Mouse (Mus musculus) limb, embryonic 12.5 days (tissue): ENCODE measurements around the gene Tacc3. TPM values are rescaled to one million over a fixed set of nuclear protein-coding genes. Genes with fewer than 3 reads are reported as not detected.
A peak's percentile ranks its signal among the peaks of the same experiment; 100 is the strongest.

ENCODE experiments used
- ATAC-seq: fragments of 200-750 bp; cut with Nextera tagmentation; 2 replicates; pipeline ENCODE4 v1.8.0; 2017; ENCODE audit warnings: low read depth, moderate TSS enrichment; ENCODE audit not compliant: insufficient number of reproducible peaks, insufficient read depth, low FRiP score, low TSS enrichment
- H3K27ac ChIP-seq: fragments of 300-500 bp; sonication (generic); 2 replicates; pipeline ENCODE4 v1.5.1; 2016; ENCODE audit warnings: mild to moderate bottlenecking, moderate library complexity
- H3K27me3 ChIP-seq: fragments of 300-500 bp; sonication (generic); 2 replicates; pipeline ENCODE4 v1.6.1; 2016; ENCODE audit warnings: mild to moderate bottlenecking, moderate library complexity
- H3K36me3 ChIP-seq: fragments of 300-500 bp; sonication (generic); 2 replicates; pipeline ENCODE4 v1.6.1; 2016; ENCODE audit warnings: mild to moderate bottlenecking, moderate library complexity
- H3K4me1 ChIP-seq: fragments of 300-500 bp; sonication (generic); replicated peaks from 2 replicates; pipeline ENCODE4 v1.6.1; 2016
- H3K4me2 ChIP-seq: fragments of 300-500 bp; sonication (generic); 2 replicates; pipeline ENCODE4 v1.6.1; 2016; ENCODE audit warnings: mild to moderate bottlenecking, moderate library complexity
- H3K4me3 ChIP-seq: fragments of 300-500 bp; sonication (generic); replicated peaks from 2 replicates; pipeline ENCODE4 v1.5.1; 2016; ENCODE audit warnings: mild to moderate bottlenecking
- H3K9ac ChIP-seq: fragments of 300-500 bp; sonication (generic); replicated peaks from 2 replicates; pipeline ENCODE4 v1.6.1; 2016; ENCODE audit warnings: mild to moderate bottlenecking, moderate library complexity
- H3K9me3 ChIP-seq: fragments of 300-500 bp; sonication (generic); 2 replicates; pipeline ENCODE4 v1.6.1; 2016; ENCODE audit warnings: mild to moderate bottlenecking, moderate library complexity
- WGBS: fragments of 180-500 bp; shearing (Covaris S2); methylation state at CpG from one replicate; pipeline ENCODE4 v1.1.7; 2016; 5-methylcytosine and 5-hydroxymethylcytosine counted together
- polyA plus RNA-seq: library from polyadenylated mRNA; unstranded; fragments of >200 nt; fragmentation: Nextera tagmentation; extraction: Ambion mirVana; gene quantifications from 2 replicates; pipeline ENCODE4 v1.2.1, GENCODE M21; 2016

Gene Tacc3
- polyA plus RNA-seq, 1 experiment from 2014 or later = 275 TPM

- no peak for ATAC-seq
- Histone ChIP-seq H3K9ac (no peak overlapping the region), H3K27ac (no peak overlapping the region), H3K4me1 (peaks cover 19% of the 10 kb centered on the region), H3K9me3 (no peaks in the 10 kb centered on the region), H3K4me3 (no peak overlapping the region), H3K4me2 (no peak overlapping the region), H3K36me3 (peaks cover 32% of the 10 kb centered on the region), H3K27me3 (no peaks in the 10 kb centered on the region)
- WGBS = 74% methylated on average over 1 of the region's 1 CpGs
These were observed 25.4 kb upstream of the Tacc3 start for GRCm38 (mm10) chr5:33632526-33632925.

- H3K4me3 ChIP-seq = no peak overlapping the region
- no peaks in the 10 kb centered on the region for H3K9me3 ChIP-seq
- H3K27me3 ChIP-seq = no peaks in the 10 kb centered on the region
- no peak overlapping the region for H3K4me2 ChIP-seq
- 90% methylated on average over 3 of the region's 3 CpGs for WGBS
- H3K9ac ChIP-seq = no peak overlapping the region
- peaks cover 7% of the 10 kb centered on the region for H3K4me1 ChIP-seq
- no peak overlapping the region for H3K27ac ChIP-seq
- ATAC-seq = no peak
- peaks cover 52% of the 10 kb centered on the region for H3K36me3 ChIP-seq
These were observed 22.6 kb upstream of the Tacc3 start for GRCm38 (mm10) chr5:33635361-33635760.

GRCm38 (mm10) chr5:33637606-33638350, 20.1 kb upstream of the Tacc3 start:
- H3K4me3 ChIP-seq = no peak overlapping the region
- H3K9me3 ChIP-seq = no peaks in the 10 kb centered on the region
- H3K9ac ChIP-seq = no peak overlapping the region
- no peak overlapping the region for H3K4me2 ChIP-seq
- H3K27ac ChIP-seq = no peak overlapping the region
- no peak for ATAC-seq
- H3K27me3 ChIP-seq = no peaks in the 10 kb centered on the region
- H3K4me1 ChIP-seq = no peaks in the 10 kb centered on the region
- H3K36me3 ChIP-seq = peaks cover 76% of the 10 kb centered on the region
- 79% methylated on average over 3 of the region's 3 CpGs for WGBS

DNA sequence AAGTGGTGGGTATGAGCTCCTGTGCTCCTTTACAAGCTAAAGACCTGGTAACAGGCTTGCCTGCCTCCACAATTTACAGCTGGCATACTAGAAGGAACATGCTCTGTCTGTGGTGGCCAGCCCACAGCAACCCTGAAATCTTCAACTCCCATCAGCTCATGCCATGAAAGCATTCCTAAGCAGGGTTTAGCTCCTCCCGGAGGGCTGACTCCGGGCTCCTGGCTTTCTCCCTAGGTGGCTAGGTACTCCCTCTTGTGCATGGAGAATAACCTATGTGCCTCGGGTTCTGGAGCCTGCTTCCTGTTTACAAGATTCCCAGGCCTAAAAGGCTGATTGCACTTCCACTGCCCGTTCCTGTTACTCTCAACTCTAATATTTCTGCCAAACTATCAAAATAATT, 19.1 kb upstream of the Tacc3 start:
- Histone ChIP-seq H3K27me3 (no peaks in the 10 kb centered on the region), H3K9ac (no peak overlapping the region), H3K27ac (no peak overlapping the region), H3K4me3 (no peak overlapping the region), H3K36me3 (peaks cover 83% of the 10 kb centered on the region), H3K4me2 (no peak overlapping the region), H3K9me3 (no peaks in the 10 kb centered on the region), H3K4me1 (no peaks in the 10 kb centered on the region)
- WGBS = 59% methylated on average over 4 of the region's 4 CpGs
- no peak for ATAC-seq

DNA sequence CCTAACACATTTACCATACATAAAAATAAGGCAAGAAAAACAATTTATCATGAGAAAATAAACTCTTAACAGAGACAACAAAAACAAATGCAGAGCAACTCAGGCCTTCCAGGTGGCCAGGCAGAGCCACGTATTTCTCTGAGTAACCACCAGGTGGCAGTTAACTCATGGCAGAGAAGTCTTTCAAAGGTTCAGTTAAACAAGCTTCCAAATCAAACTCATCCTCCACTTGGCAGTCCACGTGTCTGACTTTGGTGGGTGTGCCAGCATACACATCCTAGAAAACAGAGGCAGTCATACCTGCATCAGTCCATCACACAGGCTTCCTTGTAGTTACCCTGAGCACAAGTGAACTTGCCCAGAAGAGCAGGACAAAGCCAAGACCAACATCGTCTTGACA, 17.3 kb upstream of the Tacc3 start:
- Histone ChIP-seq H3K27me3 (no peaks in the 10 kb centered on the region), H3K9me3 (no peaks in the 10 kb centered on the region), H3K4me3 (no peak overlapping the region), H3K4me1 (no peaks in the 10 kb centered on the region), H3K36me3 (peaks cover 88% of the 10 kb centered on the region), H3K27ac (no peak overlapping the region), H3K4me2 (no peak overlapping the region), H3K9ac (no peak overlapping the region)
- WGBS = 50% methylated on average over 3 of the region's 3 CpGs
- no peak for ATAC-seq

DNA sequence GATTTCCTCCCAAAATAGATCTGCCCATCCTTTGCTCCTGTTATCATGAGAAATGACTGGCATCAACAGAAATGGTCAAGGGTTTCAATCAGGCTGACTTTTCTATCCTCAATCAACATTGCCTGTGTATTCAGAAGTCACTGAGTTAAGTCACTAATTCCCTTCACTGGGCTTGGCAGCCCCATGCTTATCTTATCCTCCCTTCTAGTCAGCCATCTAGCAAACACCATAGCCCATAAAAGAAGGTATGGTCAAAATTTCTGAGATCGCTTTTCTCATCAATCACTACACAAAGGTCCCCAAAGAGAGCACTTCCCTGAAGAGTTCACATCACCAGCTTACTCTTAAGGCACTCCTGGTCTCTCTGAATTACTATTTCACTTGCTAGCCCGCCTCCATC, 6.9 kb upstream of the Tacc3 start:
- Histone ChIP-seq H3K27ac (peak overlapping the region; percentile 95; the same call in 1 of the 2 replicates), H3K9me3 (no peaks in the 10 kb centered on the region), H3K9ac (peak overlapping the region; percentile 87), H3K27me3 (no peaks in the 10 kb centered on the region), H3K36me3 (peaks cover 65% of the 10 kb centered on the region), H3K4me2 (peak overlapping the region; percentile 83), H3K4me1 (peaks cover 25% of the 10 kb centered on the region), H3K4me3 (peak overlapping the region; percentile 79)
- no peak for ATAC-seq
- 18% methylated on average over 2 of the region's 2 CpGs for WGBS

DNA sequence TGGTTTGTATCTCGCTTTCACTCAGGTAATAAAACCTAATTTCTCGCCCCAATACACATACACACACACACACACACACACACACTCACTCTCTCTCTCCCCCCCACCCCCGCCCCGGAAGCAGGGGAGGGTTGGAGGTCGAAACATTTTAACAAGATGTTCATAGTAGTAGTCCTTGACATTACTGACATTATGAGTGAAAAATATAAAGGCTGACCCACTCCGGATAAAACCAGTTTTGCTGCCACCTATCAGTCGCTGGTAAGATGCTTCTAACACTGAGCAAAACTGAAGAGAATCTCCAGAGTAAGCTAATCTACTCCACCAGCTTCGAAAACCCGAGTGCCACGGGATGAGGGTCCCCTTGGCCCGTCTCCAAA, 6.4 kb upstream of the Tacc3 start:
- peak overlapping the region; percentile 87 for H3K9ac ChIP-seq
- H3K27ac ChIP-seq = peak overlapping the region; percentile 95
- H3K4me1 ChIP-seq = peaks cover 31% of the 10 kb centered on the region
- WGBS = 1% methylated on average over 11 of the region's 11 CpGs
- peak overlapping the region; percentile 79 for H3K4me3 ChIP-seq
- no peaks in the 10 kb centered on the region for H3K9me3 ChIP-seq
- peaks cover 60% of the 10 kb centered on the region for H3K36me3 ChIP-seq
- H3K27me3 ChIP-seq = no peaks in the 10 kb centered on the region
- no peak for ATAC-seq
- peak overlapping the region; percentile 83 for H3K4me2 ChIP-seq

DNA sequence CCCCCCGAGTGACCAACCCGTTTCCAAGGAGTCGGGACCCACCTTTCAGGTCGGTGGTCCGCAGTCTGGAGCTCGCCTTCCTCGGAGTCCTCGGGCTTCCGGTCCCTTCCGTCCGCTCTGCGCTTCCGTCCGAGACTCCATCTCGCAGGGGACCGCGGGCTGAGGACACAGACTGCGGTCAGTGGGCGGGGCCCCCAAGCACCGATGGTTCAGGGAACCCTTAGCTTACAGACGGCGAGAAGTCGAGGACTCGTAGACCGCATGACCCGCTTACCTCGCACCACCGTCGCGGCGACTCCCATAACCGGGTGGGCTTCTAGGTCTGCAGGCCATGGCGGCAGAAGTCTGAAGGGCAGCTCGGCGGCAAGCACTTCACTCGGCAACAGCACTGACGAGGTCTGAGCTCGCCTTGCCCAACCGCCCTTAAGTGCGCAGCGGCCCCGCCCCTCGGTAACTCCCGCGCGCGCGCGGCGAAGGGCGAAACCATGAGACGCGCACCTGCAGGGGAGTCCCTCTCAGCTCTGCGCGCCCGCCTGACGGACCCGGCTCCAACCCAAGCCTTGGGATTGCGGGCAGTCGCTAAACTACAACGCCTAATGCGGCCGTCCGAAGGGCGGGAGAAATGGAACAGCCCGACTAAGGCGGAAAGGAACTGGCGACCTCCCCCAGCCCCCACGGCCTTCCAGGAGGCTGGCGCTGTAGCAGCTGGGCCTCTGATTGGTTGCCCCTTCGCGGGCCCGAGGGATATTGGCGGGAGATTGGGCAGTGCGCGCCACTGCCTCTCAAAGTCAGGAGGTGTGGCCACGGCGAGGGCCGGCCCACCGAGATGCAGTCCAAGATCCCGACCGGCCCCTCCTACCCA, 5.8 kb upstream of the Tacc3 start, which contains the start of gene Slbp:
Gene Slbp (minus strand): TSS at position 654 of the 862 bp plus-strand sequence.
- Histone ChIP-seq H3K27ac (peak within 1 kb of the TSS; percentile 95), H3K27me3 (no peaks in the 10 kb centered on the region), H3K4me1 (peaks cover 37% of the 10 kb centered on the region), H3K9me3 (no peaks in the 10 kb centered on the region), H3K9ac (peak within 1 kb of the TSS; percentile 87), H3K4me2 (peak within 1 kb of the TSS; percentile 83), H3K36me3 (peaks cover 54% of the 10 kb centered on the region), H3K4me3 (peak within 1 kb of the TSS; percentile 79)
- ATAC-seq = peak; percentile 95
- under 1% methylated on average over 82 of the region's 82 CpGs for WGBS

DNA sequence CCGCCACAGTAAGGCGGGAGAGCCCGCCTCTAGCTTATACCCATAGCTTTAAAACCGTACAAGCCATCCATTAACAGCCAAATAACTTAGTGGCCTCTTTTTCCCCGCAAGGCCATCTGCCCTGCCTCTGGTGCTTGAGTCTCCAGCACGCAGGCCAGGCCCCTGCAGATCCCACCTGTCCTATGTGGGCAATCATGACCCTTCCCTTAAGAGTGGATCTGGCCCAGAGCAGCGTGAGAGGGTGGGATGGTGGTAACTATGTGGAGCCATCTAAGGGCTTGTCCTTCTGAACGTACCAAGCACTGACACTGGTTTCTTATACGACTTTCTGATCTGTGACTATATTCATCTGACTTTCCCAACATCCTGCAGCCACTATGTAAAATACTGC, 5.2 kb upstream of the Tacc3 start:
- Histone ChIP-seq H3K27me3 (no peaks in the 10 kb centered on the region), H3K36me3 (peaks cover 48% of the 10 kb centered on the region), H3K4me1 (peaks cover 34% of the 10 kb centered on the region), H3K4me2 (peak overlapping the region; percentile 83), H3K27ac (peak overlapping the region; percentile 95), H3K9ac (peak overlapping the region; percentile 87; the same call in 1 of the 2 replicates), H3K4me3 (peak overlapping the region; percentile 79), H3K9me3 (no peaks in the 10 kb centered on the region)
- peak; percentile 45 for ATAC-seq
- 3% methylated on average over 9 of the region's 9 CpGs for WGBS

DNA sequence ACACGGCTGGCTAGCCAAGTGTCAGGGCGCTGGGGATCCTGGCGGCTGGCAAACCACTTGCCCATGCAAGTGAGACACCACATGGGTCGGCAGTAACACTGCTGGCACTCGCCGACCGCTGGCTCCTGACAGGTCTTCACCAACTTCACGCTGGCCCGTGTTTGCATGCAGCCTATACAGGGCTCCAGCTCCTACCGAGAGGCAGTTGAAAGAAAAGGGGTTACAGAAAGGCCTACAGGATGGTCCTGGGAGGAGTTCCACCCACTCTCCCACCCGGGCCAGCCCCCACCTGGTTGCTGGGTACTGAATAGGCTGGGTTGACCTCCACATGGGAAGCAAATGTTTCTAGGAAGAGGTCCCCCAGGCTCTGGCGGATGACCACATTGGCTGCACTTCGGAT, 3.5 kb upstream of the Tacc3 start:
- Histone ChIP-seq H3K4me3 (no peak overlapping the region), H3K27me3 (no peaks in the 10 kb centered on the region), H3K9me3 (no peaks in the 10 kb centered on the region), H3K27ac (no peak overlapping the region), H3K9ac (no peak overlapping the region), H3K36me3 (peaks cover 33% of the 10 kb centered on the region), H3K4me2 (no peak overlapping the region), H3K4me1 (peaks cover 41% of the 10 kb centered on the region)
- no peak for ATAC-seq
- 92% methylated on average over 13 of the region's 13 CpGs for WGBS

DNA sequence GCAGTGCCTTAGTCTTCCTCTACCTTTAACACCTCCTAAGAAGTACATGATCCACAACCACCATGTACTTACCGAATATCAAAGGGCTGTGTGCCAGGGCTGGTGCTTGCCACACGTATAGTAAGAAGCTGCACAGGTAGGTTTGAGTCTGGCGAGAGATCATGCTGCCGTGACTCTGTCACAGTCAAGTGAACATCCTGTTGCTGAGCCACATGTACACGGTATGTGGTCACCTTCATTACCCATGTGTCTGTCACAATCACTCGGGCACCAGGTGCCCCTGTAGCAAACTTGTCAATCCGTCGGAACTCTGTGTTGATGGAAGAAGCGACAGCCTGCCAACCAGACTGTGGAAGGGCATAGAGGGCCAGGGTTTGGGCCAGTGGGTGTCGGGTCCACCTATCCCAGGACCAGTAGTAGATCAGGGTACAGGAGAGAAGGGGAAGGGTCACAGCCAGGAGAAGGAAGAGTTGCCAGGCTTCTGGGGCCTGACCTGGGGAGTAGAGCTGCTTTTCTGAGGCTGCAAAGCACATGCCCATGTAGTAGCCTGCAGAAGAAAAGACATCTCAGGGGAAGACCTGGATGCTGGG, 2.6 kb upstream of the Tacc3 start:
- no peak for ATAC-seq
- Histone ChIP-seq H3K4me2 (no peak overlapping the region), H3K4me1 (peaks cover 45% of the 10 kb centered on the region), H3K4me3 (no peak overlapping the region; the same call in 1 of the 2 replicates), H3K36me3 (peaks cover 28% of the 10 kb centered on the region), H3K27ac (no peak overlapping the region), H3K27me3 (no peaks in the 10 kb centered on the region), H3K9ac (no peak overlapping the region), H3K9me3 (no peaks in the 10 kb centered on the region)
- WGBS = 91% methylated on average over 10 of the region's 10 CpGs
